Mouse (Mus musculus) kidney, adult 2 months (tissue): ENCODE data around the gene Dtnb.

Experiments
- CTCF ChIP-seq: fragments of 200-500 bp; conservative IDR thresholded peaks from 2 replicates; pipeline ENCODE4 v1.5.1; 2011; ENCODE audit warnings: low read depth, mild to moderate bottlenecking, control low read depth, low read length, moderate library complexity, mixed read lengths; ENCODE audit not compliant: insufficient read depth, insufficient read length
- POLR2A ChIP-seq: fragments of 200-500 bp; IDR thresholded peaks from one replicate; pipeline ENCODE4 v1.6.1; 2011; ENCODE audit warnings: low read depth, low read length, control low read depth

- TF ChIP-seq CTCF (no peak), POLR2A (no peak)
Observed at GRCm38 (mm10) chr12:3660985-3661635, 88.9 kb downstream of the Dtnb start.
